Mouse (Mus musculus): ENCODE results near the gene Eif3l. TPM values are rescaled to one million over a fixed set of nuclear protein-coding genes. Genes with fewer than 3 reads are reported as not detected.

Eif3l gene
- total and polyA plus RNA-seq, 2 experiments from 2014 or later = 179 to 218 TPM

DNA sequence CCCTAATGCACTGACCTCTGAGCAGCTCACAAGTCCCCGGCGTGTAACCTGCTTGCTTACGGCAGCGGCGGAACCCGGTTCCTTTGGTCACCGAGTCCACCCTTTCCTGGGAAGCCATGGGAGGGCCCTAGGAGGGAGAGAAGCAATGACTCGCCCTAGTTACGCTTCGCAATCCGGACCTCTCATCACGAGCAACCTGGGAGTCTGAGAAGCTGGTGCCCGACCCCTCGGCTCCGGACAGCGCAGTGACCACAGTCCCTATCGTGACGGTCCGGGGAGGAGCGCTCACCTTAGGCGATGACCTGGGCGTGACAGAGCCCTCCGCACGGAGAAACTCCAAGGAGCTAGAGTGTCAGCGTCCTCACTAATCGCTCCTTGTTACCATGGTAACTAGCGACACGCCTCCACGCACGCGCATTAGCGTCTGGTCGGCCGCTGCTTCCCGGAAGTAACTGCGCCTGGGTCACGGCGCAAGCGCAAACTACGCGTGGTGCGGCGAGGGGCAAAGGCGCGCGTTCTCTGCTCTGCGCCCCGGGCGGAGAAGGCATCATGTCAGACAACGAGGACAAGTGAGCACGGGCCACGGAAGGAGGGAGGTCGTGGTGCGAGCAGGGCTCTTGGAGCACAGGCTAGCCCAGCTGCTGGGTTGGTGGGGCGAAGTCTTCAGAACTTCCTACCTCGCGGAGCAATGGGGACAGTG lies 66.0 kb downstream of the Eif3l start, which contains the start of the genes Polr2f and 1700088E04Rik:
TSS of gene Polr2f (plus strand) at position 144 of the 700 bp plus-strand sequence.
TSS of gene 1700088E04Rik (minus strand) at position 388 of the 700 bp plus-strand sequence.
- Histone ChIP-seq H3K27ac (ENCODE audit: low read depth, low read length) (peak within 1 kb of the TSS; percentile 10; the same call in 1 of the 2 replicates), H3K9ac (peak within 1 kb of the TSS; percentile 65), H3K4me1 (ENCODE audit: insufficient read depth) (no peaks in the 10 kb centered on the region; the same call in 1 of the 2 replicates), H3K4me3 (ENCODE audit: low read depth, low read length) (peak within 1 kb of the TSS; percentile 80), H3K4me2 (ENCODE audit: low read depth) (peak within 1 kb of the TSS; percentile 93), H3K27me3 (ENCODE audit: insufficient read depth, low read length) (no peaks in the 10 kb centered on the region), H3K9me3 (ENCODE audit: low read length) (no peaks in the 10 kb centered on the region), H3K36me3 (ENCODE audit: insufficient read depth) (peaks cover 20% of the 10 kb centered on the region)
- WGBS = 2% methylated on average over 57 of the region's 57 CpGs
- ATAC-seq (peak; percentile 96), DNase-seq (peak; percentile 98)
- peak; percentile 15; the same call in 1 of the 2 replicates for TF ChIP-seq CTCF (IDR thresholded peaks at IDR 0.05; ENCODE audit: low read depth)

- Histone ChIP-seq H3K9me3 (ENCODE audit: low read length) (no peaks in the 10 kb centered on the region), H3K4me1 (ENCODE audit: insufficient read depth) (no peaks in the 10 kb centered on the region; the same call in 1 of the 2 replicates), H3K9ac (peak overlapping the region; percentile 65), H3K4me2 (ENCODE audit: low read depth) (peak overlapping the region; percentile 93), H3K27ac (ENCODE audit: low read depth, low read length) (no peak overlapping the region; the same call in 1 of the 2 replicates), H3K27me3 (ENCODE audit: insufficient read depth, low read length) (no peaks in the 10 kb centered on the region), H3K4me3 (ENCODE audit: low read depth, low read length) (peak overlapping the region; percentile 80), H3K36me3 (ENCODE audit: insufficient read depth) (peaks cover 25% of the 10 kb centered on the region)
- WGBS = 1% methylated on average over 7 of the region's 7 CpGs
- DNase-seq (no peak), ATAC-seq (peak; percentile 50)
- TF ChIP-seq CTCF (IDR thresholded peaks at IDR 0.05; ENCODE audit: low read depth) = no peak
These were observed 66.6 kb downstream of the Eif3l start for GRCm38 (mm10) chr15:79141566-79141917.

DNA sequence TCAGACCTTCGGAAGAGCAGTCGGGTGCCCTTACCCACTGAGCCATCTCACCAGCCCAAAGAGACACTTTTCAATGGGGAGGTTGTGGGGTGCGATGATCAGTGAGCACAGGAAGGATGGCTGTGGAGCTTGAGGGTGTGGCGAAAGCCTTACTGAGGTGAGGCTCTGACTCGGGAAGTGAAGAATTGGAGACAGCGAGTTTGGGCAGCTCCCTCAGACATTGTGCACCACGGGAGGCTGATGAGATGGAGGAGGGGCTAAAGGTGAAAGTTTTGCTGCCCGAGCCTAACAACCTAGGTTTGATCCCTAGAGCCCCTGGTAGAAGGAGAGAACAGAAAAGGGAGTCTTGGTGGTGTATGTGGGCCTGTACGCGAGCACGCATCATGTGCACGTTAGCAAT lies 68.3 kb downstream of the Eif3l start:
- no peak for DNase-seq
- H3K4me2 ChIP-seq (ENCODE audit: low read depth) = no peak overlapping the region
- no peak overlapping the region for H3K27ac ChIP-seq (ENCODE audit: low read depth, low read length)
- no peak overlapping the region for H3K4me3 ChIP-seq (ENCODE audit: low read depth, low read length)
- H3K4me1 ChIP-seq (ENCODE audit: insufficient read depth) = no peaks in the 10 kb centered on the region; the same call in 1 of the 2 replicates
- TF ChIP-seq CTCF (IDR thresholded peaks at IDR 0.05; ENCODE audit: low read depth) = no peak
- no peaks in the 10 kb centered on the region for H3K9me3 ChIP-seq (ENCODE audit: low read length)
- no peak for ATAC-seq
- H3K36me3 ChIP-seq (ENCODE audit: insufficient read depth) = peaks cover 42% of the 10 kb centered on the region
- no peaks in the 10 kb centered on the region for H3K27me3 ChIP-seq (ENCODE audit: insufficient read depth, low read length)
- no peak overlapping the region for H3K9ac ChIP-seq
- WGBS = 86% methylated on average over 12 of the region's 12 CpGs

Other genes with a start within 250 kb of the Eif3l start
- gene Cdc42ep1, start 232.6 kb upstream of the Eif3l start, total RNA-seq (2014; rRNA removed) = 8.3 and 8.6 TPM in 2 replicates
- gene Cdc42ep1, start 232.6 kb upstream of the Eif3l start, polyA plus RNA-seq (2015; fragmentation: Nextera tagmentation; extraction: Ambion mirVana) = 10.6 and 13.5 TPM in 2 replicates
- not detected in 2 replicates for gene Lgals2, start 219.7 kb upstream of the Eif3l start, total RNA-seq (2014; rRNA removed)
- gene Lgals2, start 219.7 kb upstream of the Eif3l start, polyA plus RNA-seq (2015; fragmentation: Nextera tagmentation; extraction: Ambion mirVana) = 0.52 TPM in 1 of 2 replicates, not detected in the other
- gene Gga1, start 198.0 kb upstream of the Eif3l start, total RNA-seq (2014; rRNA removed) = 37.0 and 42.9 TPM in 2 replicates
- gene Gga1, start 198.0 kb upstream of the Eif3l start, polyA plus RNA-seq (2015; fragmentation: Nextera tagmentation; extraction: Ambion mirVana) = 54.8 and 55.7 TPM in 2 replicates
- gene Gm49510, start 175.5 kb upstream of the Eif3l start, total RNA-seq (2014; rRNA removed) = not detected in 2 replicates
- gene Gm49510, start 175.5 kb upstream of the Eif3l start, polyA plus RNA-seq (2015; fragmentation: Nextera tagmentation; extraction: Ambion mirVana) = not detected in 2 replicates
- gene Sh3bp1, start 175.4 kb upstream of the Eif3l start, total RNA-seq (2014; rRNA removed) = 2.0 and 6.4 TPM in 2 replicates
- 3.3 and 4.3 TPM in 2 replicates for gene Sh3bp1, start 175.4 kb upstream of the Eif3l start, polyA plus RNA-seq (2015; fragmentation: Nextera tagmentation; extraction: Ambion mirVana)
- gene Pdxp, start 161.3 kb upstream of the Eif3l start, total RNA-seq (2014; rRNA removed) = 263 and 283 TPM in 2 replicates
- gene Pdxp, start 161.3 kb upstream of the Eif3l start, polyA plus RNA-seq (2015; fragmentation: Nextera tagmentation; extraction: Ambion mirVana) = 174 and 175 TPM in 2 replicates
- gene Lgals1, start 148.5 kb upstream of the Eif3l start, total RNA-seq (2014; rRNA removed) = 31.8 and 43.6 TPM in 2 replicates
- gene Lgals1, start 148.5 kb upstream of the Eif3l start, polyA plus RNA-seq (2015; fragmentation: Nextera tagmentation; extraction: Ambion mirVana) = 63.2 and 99.4 TPM in 2 replicates
- gene Nol12, start 140.2 kb upstream of the Eif3l start, total RNA-seq (2014; rRNA removed) = 11.2 and 17.6 TPM in 2 replicates
- 60.3 and 64.2 TPM in 2 replicates for gene Nol12, start 140.2 kb upstream of the Eif3l start, polyA plus RNA-seq (2015; fragmentation: Nextera tagmentation; extraction: Ambion mirVana)
- 36.7 and 40.5 TPM in 2 replicates for gene Triobp, start 127.5 kb upstream of the Eif3l start, total RNA-seq (2014; rRNA removed)
- 25.1 and 30.5 TPM in 2 replicates for gene Triobp, start 127.5 kb upstream of the Eif3l start, polyA plus RNA-seq (2015; fragmentation: Nextera tagmentation; extraction: Ambion mirVana)
- 198 and 209 TPM in 2 replicates for gene H1f0, start 46.7 kb upstream of the Eif3l start, total RNA-seq (2014; rRNA removed)
- 224 and 248 TPM in 2 replicates for gene H1f0, start 46.7 kb upstream of the Eif3l start, polyA plus RNA-seq (2015; fragmentation: Nextera tagmentation; extraction: Ambion mirVana)
- gene Galr3, start 33.3 kb upstream of the Eif3l start, total RNA-seq (2014; rRNA removed) = 0.62 TPM in 1 of 2 replicates, not detected in the other
- 0.12 and 0.20 TPM in 2 replicates for gene Galr3, start 33.3 kb upstream of the Eif3l start, polyA plus RNA-seq (2015; fragmentation: Nextera tagmentation; extraction: Ambion mirVana)
- 43.3 and 50.5 TPM in 2 replicates for gene Ankrd54, start 12.3 kb upstream of the Eif3l start, total RNA-seq (2014; rRNA removed)
- 41.2 and 45.8 TPM in 2 replicates for gene Ankrd54, start 12.3 kb upstream of the Eif3l start, polyA plus RNA-seq (2015; fragmentation: Nextera tagmentation; extraction: Ambion mirVana)
- gene Micall1, start 33.7 kb downstream of the Eif3l start, total RNA-seq (2014; rRNA removed) = 23.8 and 29.1 TPM in 2 replicates
- 7.2 and 8.0 TPM in 2 replicates for gene Micall1, start 33.7 kb downstream of the Eif3l start, polyA plus RNA-seq (2015; fragmentation: Nextera tagmentation; extraction: Ambion mirVana)
- 48.6 and 111 TPM in 2 replicates for gene Polr2f, start 65.8 kb downstream of the Eif3l start, total RNA-seq (2014; rRNA removed)
- gene Polr2f, start 65.8 kb downstream of the Eif3l start, polyA plus RNA-seq (2015; fragmentation: Nextera tagmentation; extraction: Ambion mirVana) = 362 and 414 TPM in 2 replicates
- gene 1700088E04Rik, start 66.1 kb downstream of the Eif3l start, total RNA-seq (2014; rRNA removed) = 11.8 and 15.2 TPM in 2 replicates
- 19.3 and 23.7 TPM in 2 replicates for gene 1700088E04Rik, start 66.1 kb downstream of the Eif3l start, polyA plus RNA-seq (2015; fragmentation: Nextera tagmentation; extraction: Ambion mirVana)
- 7.4 and 8.3 TPM in 2 replicates for gene Sox10, start 90.1 kb downstream of the Eif3l start, total RNA-seq (2014; rRNA removed)
- gene Sox10, start 90.1 kb downstream of the Eif3l start, polyA plus RNA-seq (2015; fragmentation: Nextera tagmentation; extraction: Ambion mirVana) = 4.8 and 6.3 TPM in 2 replicates
- gene Pick1, start 154.0 kb downstream of the Eif3l start, total RNA-seq (2014; rRNA removed) = 76.2 and 84.7 TPM in 2 replicates
- gene Pick1, start 154.0 kb downstream of the Eif3l start, polyA plus RNA-seq (2015; fragmentation: Nextera tagmentation; extraction: Ambion mirVana) = 60.9 and 72.7 TPM in 2 replicates
- gene Gm49486, start 154.2 kb downstream of the Eif3l start, total RNA-seq (2014; rRNA removed) = 2.8 and 4.4 TPM in 2 replicates
- gene Gm49486, start 154.2 kb downstream of the Eif3l start, polyA plus RNA-seq (2015; fragmentation: Nextera tagmentation; extraction: Ambion mirVana) = 1.1 and 1.2 TPM in 2 replicates
- 0.62 and 0.95 TPM in 2 replicates for gene Slc16a8, start 179.6 kb downstream of the Eif3l start, total RNA-seq (2014; rRNA removed)
- gene Slc16a8, start 179.6 kb downstream of the Eif3l start, polyA plus RNA-seq (2015; fragmentation: Nextera tagmentation; extraction: Ambion mirVana) = 1.4 and 1.6 TPM in 2 replicates
- gene Baiap2l2, start 210.4 kb downstream of the Eif3l start, total RNA-seq (2014; rRNA removed) = 3.2 and 7.9 TPM in 2 replicates
- gene Baiap2l2, start 210.4 kb downstream of the Eif3l start, polyA plus RNA-seq (2015; fragmentation: Nextera tagmentation; extraction: Ambion mirVana) = 9.1 and 11.3 TPM in 2 replicates